Mouse (Mus musculus): ENCODE data around the gene Tnfrsf8.

- TF ChIP-seq POLR2AphosphoS2 (IDR thresholded peaks at IDR 0.05; ENCODE audit: low read depth, low read length) (no peak), CHD2 (IDR thresholded peaks at IDR 0.05; ENCODE audit: low read length) (no peak), ZMIZ1 (IDR thresholded peaks at IDR 0.05; ENCODE audit: low read depth, low read length) (no peak), SMC3 (IDR thresholded peaks at IDR 0.05; ENCODE audit: low read depth, low read length) (no peak), EP300 (IDR thresholded peaks at IDR 0.05; ENCODE audit: low read length) (peak; percentile 42; the same call in 1 of the 2 replicates), CTCF (conservative IDR thresholded peaks at IDR 0.05 in 1 of 2, IDR thresholded peaks at IDR 0.05 in 1 of 2; ENCODE audit: low read depth in 2 of 2, low read length in 2 of 2) (peak in 1 of 2 experiments; percentile 19; a peak in 1 of 4 replicates), POLR2A (IDR thresholded peaks at IDR 0.05; ENCODE audit: low read depth, low read length) (no peak), RAD21 (IDR thresholded peaks at IDR 0.05; ENCODE audit: low read depth, low read length) (no peak), MXI1 (IDR thresholded peaks at IDR 0.05; ENCODE audit: low read depth, low read length) (no peak), ETS1 (conservative IDR thresholded peaks at IDR 0.05; ENCODE audit: low read depth, low read length) (no peak), JUN (IDR thresholded peaks at IDR 0.05; ENCODE audit: insufficient read depth, low read depth, low read length) (no peak), BHLHE40 (IDR thresholded peaks at IDR 0.05; ENCODE audit: low read depth, low read length) (no peak), MAX (IDR thresholded peaks at IDR 0.05; ENCODE audit: low read length) (no peak), ELF1 (IDR thresholded peaks at IDR 0.05; ENCODE audit: low read depth, low read length) (no peak)
Measured at GRCm38 (mm10) chr4:145252611-145253010, 62.4 kb downstream of the Tnfrsf8 start.
